Mouse (Mus musculus) lung, adult 2 months (tissue): ENCODE results near the gene Bbof1.

ENCODE experiments used
- CTCF ChIP-seq: fragments of 200-500 bp; IDR thresholded peaks from 2 replicates; pipeline ENCODE4 v1.5.1; 2011; ENCODE audit warnings: mild to moderate bottlenecking, low read length, control low read depth; ENCODE audit not compliant: insufficient read depth
- POLR2A ChIP-seq: fragments of 200-500 bp; IDR thresholded peaks from 2 replicates; pipeline ENCODE4 v1.6.1; 2011; ENCODE audit warnings: low read depth, mild to moderate bottlenecking, control low read depth, low read length, borderline replicate concordance; ENCODE audit errors: extremely low read depth

DNA sequence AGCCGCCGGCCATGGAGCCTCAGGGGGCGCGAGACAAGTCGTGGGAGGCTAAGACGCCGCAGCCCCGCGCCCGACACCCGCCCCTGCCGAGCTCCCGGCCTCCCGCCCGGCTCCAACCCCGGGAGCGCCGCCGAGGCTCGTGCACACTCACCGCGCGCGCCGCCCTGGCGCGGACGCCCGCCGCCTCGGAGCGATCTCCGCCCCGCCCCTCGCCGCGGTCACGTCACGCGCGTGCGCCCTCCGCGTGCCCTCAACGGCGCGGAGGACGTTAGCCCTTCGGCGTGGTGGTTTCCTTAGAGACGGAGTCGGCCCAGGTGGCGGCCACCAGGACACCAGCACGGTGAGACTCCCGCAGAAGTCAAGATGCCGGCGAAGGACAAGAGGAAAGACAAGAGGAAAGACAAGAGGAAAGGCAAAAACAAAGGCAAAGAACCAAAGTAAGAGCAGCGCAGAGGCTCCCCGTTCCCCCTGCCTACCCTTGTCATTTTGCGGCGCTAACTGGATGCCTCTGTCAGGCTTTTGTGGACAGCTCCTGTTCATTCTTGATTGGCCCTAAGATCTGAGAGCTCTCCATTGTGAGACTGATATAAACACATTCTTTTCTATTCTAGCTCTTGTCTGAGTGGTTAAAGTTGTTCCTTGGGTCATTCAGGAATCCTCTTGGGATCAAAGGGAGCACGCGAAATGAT is at the start of gene Bbof1, which contains the start of gene Entpd5:
- TF ChIP-seq CTCF (no peak), POLR2A (peak; percentile 50; the same call in 1 of the 2 replicates)
